Mouse (Mus musculus) embryonic fibroblast, embryonic 13.5 days (primary cell): Measurements from ENCODE around the gene Cox4i1.

Experiments
- CTCF ChIP-seq: IDR thresholded peaks from 2 replicates; pipeline ENCODE4 v1.5.1; 2011; ENCODE audit warnings: mild to moderate bottlenecking, control low read depth, low read length, moderate library complexity, borderline replicate concordance; ENCODE audit not compliant: insufficient read depth
- POLR2A ChIP-seq: IDR thresholded peaks from 2 replicates; pipeline ENCODE4 v1.6.1; 2011; ENCODE audit warnings: low read depth, mild to moderate bottlenecking, control low read depth, low read length, moderate library complexity

DNA sequence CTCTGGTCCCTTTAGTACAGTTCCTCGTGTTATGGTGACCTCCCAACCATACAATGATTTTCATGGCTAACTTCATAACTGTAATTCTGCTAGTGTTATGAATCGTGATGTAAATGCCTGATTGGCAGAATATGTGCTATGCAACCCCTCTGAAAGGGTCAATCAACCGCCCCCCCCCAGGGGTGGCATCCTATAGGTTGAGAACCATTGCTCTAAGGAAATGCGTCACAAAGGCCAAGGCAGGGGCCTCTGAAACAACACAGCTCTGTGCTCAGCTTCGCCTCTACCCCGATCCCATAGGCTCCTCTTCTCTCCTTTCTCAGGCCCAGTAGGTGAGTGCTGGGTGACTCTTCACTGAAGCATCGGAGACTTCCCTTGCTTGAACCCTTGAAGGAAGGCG, 17.6 kb downstream of the Cox4i1 start:
- TF ChIP-seq CTCF (no peak), POLR2A (no peak)
